Mouse (Mus musculus) forebrain, embryonic 11.5 days (tissue): ENCODE measurements around the gene 1700125H20Rik. TPM values are rescaled to one million over a fixed set of nuclear protein-coding genes. Genes with fewer than 3 reads are reported as not detected.

Experiments
- ATAC-seq: fragments of 200-750 bp; cut with Nextera tagmentation; replicated peaks from 2 replicates; pipeline ENCODE4 v1.8.0; 2017; ENCODE audit warnings: moderate TSS enrichment; ENCODE audit not compliant: low FRiP score
- DNase-seq: peaks from one replicate; pipeline ENCODE4 v3.0.0-alpha.2; 2017; ENCODE audit warnings: low spot score
- H3K27ac ChIP-seq: fragments of 300-500 bp; sonication (generic); 2 replicates; pipeline ENCODE4 v1.5.1; 2014; ENCODE audit warnings: low read depth, low read length
- H3K27me3 ChIP-seq: fragments of 300-500 bp; sonication (generic); 2 replicates; pipeline ENCODE4 v1.6.1; 2014; ENCODE audit warnings: mild to moderate bottlenecking, low read length, mixed read lengths; ENCODE audit not compliant: control insufficient read depth, insufficient read depth
- H3K36me3 ChIP-seq: fragments of 300-500 bp; sonication (generic); 2 replicates; pipeline ENCODE4 v1.6.1; 2014; ENCODE audit warnings: mild to moderate bottlenecking, low read length, moderate library complexity, mixed read lengths; ENCODE audit not compliant: control insufficient read depth, insufficient read depth
- H3K4me1 ChIP-seq: fragments of 300-500 bp; sonication (generic); replicated peaks from 2 replicates; pipeline ENCODE4 v1.6.1; 2014; ENCODE audit warnings: low read length, mixed read lengths; ENCODE audit not compliant: control insufficient read depth, insufficient read depth
- H3K4me2 ChIP-seq: fragments of 300-500 bp; sonication (generic); 2 replicates; pipeline ENCODE4 v1.6.1; 2014; ENCODE audit warnings: low read depth, mild to moderate bottlenecking, low read length, moderate library complexity, mixed read lengths; ENCODE audit not compliant: severe bottlenecking
- H3K4me3 ChIP-seq: fragments of 300-500 bp; sonication (generic); 2 replicates; pipeline ENCODE4 v1.5.1; 2014; ENCODE audit warnings: low read depth, low read length
- H3K9ac ChIP-seq: fragments of 300-500 bp; sonication (generic); 2 replicates; pipeline ENCODE4 v1.6.1; 2014; ENCODE audit warnings: low read length
- H3K9me3 ChIP-seq: fragments of 300-500 bp; sonication (generic); 2 replicates; pipeline ENCODE4 v1.6.1; 2016; ENCODE audit warnings: low read length, mixed read lengths; ENCODE audit not compliant: control insufficient read depth
- WGBS: fragments of 180-500 bp; shearing (Covaris S2); extraction: QIAGEN DNeasy Blood & Tissue Kit; methylation state at CpG from one replicate; pipeline ENCODE4 v1.1.7; 2014; 5-methylcytosine and 5-hydroxymethylcytosine counted together
- polyA plus RNA-seq: library from polyadenylated mRNA; unstranded; fragments of >200 nt; fragmentation: Nextera tagmentation; extraction: Ambion mirVana; gene quantifications from 2 replicates; pipeline ENCODE4 v1.2.1, GENCODE M21; 2014

Gene 1700125H20Rik
- polyA plus RNA-seq, 1 experiment from 2014 or later: not detected

DNA sequence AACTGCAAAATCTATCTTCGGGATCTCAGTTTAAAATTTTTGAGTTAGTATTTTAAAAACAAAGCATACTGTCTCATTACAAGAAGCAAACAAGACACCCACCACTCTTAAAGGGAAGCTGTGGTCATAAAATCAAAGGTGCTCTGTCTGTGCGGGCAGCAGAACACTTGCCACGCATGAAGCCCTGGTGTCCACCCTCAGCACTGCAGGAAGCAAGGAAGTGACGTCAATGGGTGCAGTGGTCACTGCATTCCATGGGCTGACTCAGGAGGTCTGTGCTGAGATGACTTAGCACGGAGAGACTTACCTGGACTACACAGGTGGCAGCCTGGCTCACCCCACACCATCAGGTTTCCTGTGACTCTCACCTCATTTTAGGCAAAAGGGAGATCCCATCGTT, 7.6 kb downstream of the 1700125H20Rik start:
- Histone ChIP-seq H3K4me2 (no peak overlapping the region), H3K4me3 (no peak overlapping the region), H3K9me3 (no peaks in the 10 kb centered on the region), H3K27ac (no peak overlapping the region), H3K4me1 (no peaks in the 10 kb centered on the region), H3K36me3 (no peaks in the 10 kb centered on the region), H3K9ac (no peak overlapping the region), H3K27me3 (no peaks in the 10 kb centered on the region)
- DNase-seq (no peak), ATAC-seq (no peak)
- 85% methylated on average over 6 of the region's 6 CpGs for WGBS

- Histone ChIP-seq H3K36me3 (no peaks in the 10 kb centered on the region), H3K9ac (no peak overlapping the region), H3K4me1 (no peaks in the 10 kb centered on the region), H3K9me3 (no peaks in the 10 kb centered on the region), H3K27me3 (no peaks in the 10 kb centered on the region), H3K4me3 (no peak overlapping the region), H3K4me2 (no peak overlapping the region), H3K27ac (no peak overlapping the region)
- ATAC-seq (no peak), DNase-seq (no peak)
- 81% methylated on average over 4 of the region's 4 CpGs for WGBS
Observed at GRCm38 (mm10) chr11:85178413-85178812, 8.2 kb downstream of the 1700125H20Rik start.

DNA sequence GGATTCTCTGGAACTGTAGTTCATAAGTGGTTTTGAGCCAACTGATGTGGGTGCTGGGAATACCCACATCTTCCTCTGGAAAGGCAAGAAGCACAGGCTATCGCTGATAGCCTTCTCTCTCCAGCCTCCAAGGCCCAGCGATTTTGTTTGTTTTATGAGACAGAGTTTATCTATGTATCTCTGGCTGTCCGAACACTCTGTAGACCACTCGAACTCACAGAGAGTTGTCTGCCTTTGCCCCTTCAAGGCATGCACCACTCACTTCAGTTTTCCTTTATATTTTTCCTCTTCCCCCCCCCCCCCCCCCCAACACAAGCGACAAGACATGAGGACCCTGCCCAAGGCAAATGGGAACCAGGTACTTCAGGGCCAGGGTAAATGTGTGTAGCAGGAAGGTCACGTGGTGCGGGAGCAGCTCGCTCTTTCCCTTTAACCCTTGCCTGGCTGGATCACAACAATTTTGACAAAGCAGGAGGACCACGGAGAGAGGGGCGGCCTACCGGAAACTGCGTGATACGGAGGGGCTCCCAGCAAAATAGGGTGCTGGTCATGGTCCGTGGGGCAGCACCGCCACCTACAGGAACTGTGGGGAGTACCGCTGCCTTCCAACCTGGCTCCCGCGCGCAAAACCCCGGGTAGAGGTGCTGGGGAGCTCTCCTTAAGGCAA, 12.5 kb downstream of the 1700125H20Rik start:
- no peak overlapping the region for H3K27ac ChIP-seq
- H3K9ac ChIP-seq: peak overlapping the region; percentile 54
- H3K27me3 ChIP-seq: no peaks in the 10 kb centered on the region
- DNase-seq: peak; percentile 92
- H3K4me3 ChIP-seq: peak overlapping the region; percentile 27
- H3K9me3 ChIP-seq: no peaks in the 10 kb centered on the region
- ATAC-seq: peak; percentile 93
- 8% methylated on average over 19 of the region's 20 CpGs for WGBS
- no peaks in the 10 kb centered on the region for H3K36me3 ChIP-seq
- H3K4me1 ChIP-seq: no peaks in the 10 kb centered on the region
- H3K4me2 ChIP-seq: peak overlapping the region; percentile 51

- Histone ChIP-seq H3K4me3 (peak overlapping the region; percentile 27), H3K27me3 (no peaks in the 10 kb centered on the region), H3K4me2 (peak overlapping the region; percentile 51), H3K9ac (peak overlapping the region; percentile 54), H3K27ac (no peak overlapping the region), H3K4me1 (no peaks in the 10 kb centered on the region), H3K36me3 (no peaks in the 10 kb centered on the region), H3K9me3 (no peaks in the 10 kb centered on the region)
- no peak for DNase-seq
- 0 out of 2 replicates have a peak, but pooled peaks have one; percentile 15 for ATAC-seq
- WGBS: 31% methylated on average over 13 of the region's 13 CpGs
Observed at GRCm38 (mm10) chr11:85183284-85183779, 13.1 kb downstream of the 1700125H20Rik start.

GRCm38 (mm10) chr11:85184082-85184481, 13.9 kb downstream of the 1700125H20Rik start:
- WGBS: 62% methylated on average over 5 of the region's 5 CpGs
- no peaks in the 10 kb centered on the region for H3K9me3 ChIP-seq
- H3K27ac ChIP-seq: no peak overlapping the region
- H3K36me3 ChIP-seq: no peaks in the 10 kb centered on the region
- ATAC-seq (no peak), DNase-seq (no peak)
- no peak overlapping the region for H3K4me3 ChIP-seq
- H3K27me3 ChIP-seq: no peaks in the 10 kb centered on the region
- no peak overlapping the region for H3K4me2 ChIP-seq
- no peaks in the 10 kb centered on the region for H3K4me1 ChIP-seq
- no peak overlapping the region for H3K9ac ChIP-seq

DNA sequence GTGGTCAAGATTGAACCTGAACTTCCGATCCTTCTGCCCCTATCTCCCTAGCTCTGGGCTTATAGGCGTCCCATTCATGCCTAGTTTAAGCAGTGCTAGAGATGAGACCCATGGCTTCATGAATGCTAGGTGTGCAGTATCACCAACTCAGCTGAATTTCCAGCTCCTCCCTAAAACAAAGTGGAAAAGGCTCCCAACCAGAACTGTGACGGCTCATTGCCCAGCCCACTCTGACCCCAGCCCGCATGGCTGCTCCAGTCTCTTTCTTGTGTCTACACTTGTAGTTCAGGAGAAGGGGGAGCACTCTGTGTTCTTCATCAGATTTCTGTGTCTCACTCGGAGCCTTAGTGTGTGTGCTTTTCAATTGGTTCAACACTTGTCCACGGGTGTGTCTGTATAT, 14.6 kb downstream of the 1700125H20Rik start:
- Histone ChIP-seq H3K27me3 (no peaks in the 10 kb centered on the region), H3K27ac (no peak overlapping the region), H3K9me3 (no peaks in the 10 kb centered on the region), H3K36me3 (no peaks in the 10 kb centered on the region), H3K4me1 (no peaks in the 10 kb centered on the region), H3K4me2 (no peak overlapping the region), H3K9ac (no peak overlapping the region), H3K4me3 (no peak overlapping the region)
- no peak for ATAC-seq
- WGBS: 88% methylated on average over 6 of the region's 6 CpGs
- no peak for DNase-seq

DNA sequence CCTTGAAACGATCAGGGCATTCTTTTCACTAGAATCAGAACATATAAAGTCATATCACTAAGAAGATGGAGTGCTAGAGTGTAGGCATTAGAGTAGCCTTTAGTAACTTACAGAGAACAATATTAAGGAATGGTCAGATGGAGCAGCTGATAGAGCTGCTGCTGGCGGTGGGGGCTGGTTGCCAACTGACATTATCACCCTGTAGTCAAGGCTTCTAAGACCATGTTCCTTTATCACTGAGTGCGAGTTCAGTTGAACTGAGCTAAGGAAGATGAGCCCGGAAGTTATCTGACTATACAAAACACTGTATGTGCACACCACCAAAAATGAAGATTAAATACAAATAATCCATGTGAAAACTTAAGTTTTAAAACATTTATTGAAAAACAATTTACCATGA, 18.9 kb downstream of the 1700125H20Rik start:
- Histone ChIP-seq H3K36me3 (peaks cover 9% of the 10 kb centered on the region), H3K4me2 (no peak overlapping the region), H3K4me3 (no peak overlapping the region), H3K27ac (no peak overlapping the region), H3K4me1 (no peaks in the 10 kb centered on the region), H3K9me3 (no peaks in the 10 kb centered on the region), H3K27me3 (no peaks in the 10 kb centered on the region), H3K9ac (no peak overlapping the region)
- DNase-seq (no peak), ATAC-seq (no peak)
- WGBS: 93% methylated on average over 4 of the region's 4 CpGs

- H3K27ac ChIP-seq: no peak overlapping the region
- ATAC-seq: no peak
- peaks cover 15% of the 10 kb centered on the region for H3K36me3 ChIP-seq
- H3K4me2 ChIP-seq: no peak overlapping the region
- no peaks in the 10 kb centered on the region for H3K4me1 ChIP-seq
- H3K4me3 ChIP-seq: no peak overlapping the region
- no peak for DNase-seq
- H3K9me3 ChIP-seq: no peaks in the 10 kb centered on the region
- no peaks in the 10 kb centered on the region for H3K27me3 ChIP-seq
- WGBS: 94% methylated on average over 12 of the region's 12 CpGs
- H3K9ac ChIP-seq: no peak overlapping the region
Observed at GRCm38 (mm10) chr11:85190741-85191140, 20.5 kb downstream of the 1700125H20Rik start.

DNA sequence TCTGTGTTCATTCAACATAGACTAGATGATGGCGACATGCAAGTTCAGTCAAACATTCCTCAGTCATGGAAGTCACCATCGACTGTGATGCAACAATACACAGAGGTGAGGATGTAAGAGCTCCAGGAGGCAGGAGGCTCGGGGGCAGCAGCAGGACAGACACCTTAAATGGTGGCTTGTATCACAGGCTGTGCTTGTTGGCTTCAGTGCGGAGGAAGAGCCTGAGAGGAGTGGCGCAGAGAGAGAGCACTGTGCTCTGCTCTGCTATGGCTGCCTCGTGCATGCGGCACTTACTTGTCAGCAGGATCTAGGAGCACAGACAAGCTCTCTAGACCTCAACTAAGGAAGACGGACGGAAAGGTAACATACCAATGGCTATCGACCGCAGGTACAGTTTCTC, 24.0 kb downstream of the 1700125H20Rik start:
- DNase-seq: no peak
- H3K4me3 ChIP-seq: no peak overlapping the region
- no peak for ATAC-seq
- peaks cover 22% of the 10 kb centered on the region for H3K36me3 ChIP-seq
- no peak overlapping the region for H3K27ac ChIP-seq
- no peak overlapping the region for H3K4me2 ChIP-seq
- no peaks in the 10 kb centered on the region for H3K27me3 ChIP-seq
- WGBS: 93% methylated on average over 11 of the region's 11 CpGs
- H3K9me3 ChIP-seq: no peaks in the 10 kb centered on the region
- H3K4me1 ChIP-seq: no peaks in the 10 kb centered on the region
- no peak overlapping the region for H3K9ac ChIP-seq
